Mouse (Mus musculus) heart, embryonic 12.5 days (tissue): ENCODE measurements around the gene Erc2. TPM values are rescaled to one million over a fixed set of nuclear protein-coding genes. Genes with fewer than 3 reads are reported as not detected.

Experiments used
- ATAC-seq: fragments of 200-750 bp; cut with Nextera tagmentation; 2 replicates; pipeline ENCODE4 v1.8.0; 2017; ENCODE audit warnings: moderate TSS enrichment, moderate library complexity; ENCODE audit not compliant: insufficient number of reproducible peaks, low FRiP score
- H3K27ac ChIP-seq: fragments of 300-500 bp; sonication (generic); 2 replicates; pipeline ENCODE4 v1.5.1; 2016; ENCODE audit warnings: mild to moderate bottlenecking, moderate library complexity; ENCODE audit not compliant: poor library complexity, severe bottlenecking
- H3K27me3 ChIP-seq: fragments of 300-500 bp; sonication (generic); replicated peaks from 2 replicates; pipeline ENCODE4 v1.6.1; 2016; ENCODE audit warnings: mild to moderate bottlenecking, moderate library complexity
- H3K36me3 ChIP-seq: fragments of 300-500 bp; sonication (generic); 2 replicates; pipeline ENCODE4 v1.6.1; 2016; ENCODE audit warnings: mild to moderate bottlenecking, moderate library complexity
- H3K4me1 ChIP-seq: fragments of 300-500 bp; sonication (generic); replicated peaks from 2 replicates; pipeline ENCODE4 v1.6.1; 2016; ENCODE audit warnings: mild to moderate bottlenecking
- H3K4me2 ChIP-seq: fragments of 300-500 bp; sonication (generic); 2 replicates; pipeline ENCODE4 v1.6.1; 2016; ENCODE audit warnings: mild to moderate bottlenecking, moderate library complexity
- H3K4me3 ChIP-seq: fragments of 300-500 bp; sonication (generic); 2 replicates; pipeline ENCODE4 v1.5.1; 2016; ENCODE audit warnings: mild to moderate bottlenecking
- H3K9ac ChIP-seq: fragments of 300-500 bp; sonication (generic); 2 replicates; pipeline ENCODE4 v1.6.1; 2016; ENCODE audit warnings: mild to moderate bottlenecking, moderate library complexity
- H3K9me3 ChIP-seq: fragments of 300-500 bp; sonication (generic); replicated peaks from 2 replicates; pipeline ENCODE4 v1.6.1; 2016; ENCODE audit warnings: mild to moderate bottlenecking, moderate library complexity
- WGBS: fragments of 180-500 bp; shearing (Covaris S2); methylation state at CpG from one replicate; pipeline ENCODE4 v1.1.7; 2016; 5-methylcytosine and 5-hydroxymethylcytosine counted together
- polyA plus RNA-seq: library from polyadenylated mRNA; unstranded; fragments of >200 nt; fragmentation: Nextera tagmentation; extraction: Ambion mirVana; gene quantifications from 2 replicates; pipeline ENCODE4 v1.2.1, GENCODE M21; 2016

The Erc2 gene
- polyA plus RNA-seq, 1 experiment from 2014 or later: 3.9 TPM

DNA sequence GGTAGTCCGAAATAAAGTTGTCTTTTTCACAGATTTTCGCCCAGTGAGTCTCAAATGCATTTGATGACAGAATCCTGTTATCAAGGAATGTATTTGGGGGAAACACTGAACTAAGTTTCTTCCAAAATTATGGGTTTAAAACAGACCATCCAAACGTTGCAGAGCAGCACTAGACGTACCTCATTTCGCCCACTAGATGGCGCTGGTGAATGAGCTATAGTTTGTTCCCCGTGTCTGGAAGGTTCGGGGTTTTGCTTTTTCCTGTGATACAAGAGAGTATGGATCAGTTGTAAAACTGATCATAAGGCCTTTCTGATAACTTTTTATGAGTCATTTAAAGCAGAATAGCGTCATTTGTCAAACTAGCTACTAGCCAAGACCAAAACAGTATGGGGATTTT lies 185.9 kb downstream of the Erc2 start:
- Histone ChIP-seq H3K36me3 (no peaks in the 10 kb centered on the region), H3K9ac (no peak overlapping the region), H3K27ac (no peak overlapping the region), H3K4me2 (no peak overlapping the region), H3K4me3 (no peak overlapping the region), H3K27me3 (no peaks in the 10 kb centered on the region), H3K4me1 (peaks cover 13% of the 10 kb centered on the region), H3K9me3 (no peaks in the 10 kb centered on the region)
- no peak for ATAC-seq
- 4% methylated on average over 9 of the region's 9 CpGs for WGBS

GRCm38 (mm10) chr14:27808523-27809114 lies 186.4 kb downstream of the Erc2 start:
- Histone ChIP-seq H3K36me3 (no peaks in the 10 kb centered on the region), H3K27me3 (no peaks in the 10 kb centered on the region), H3K4me2 (no peak overlapping the region), H3K4me1 (peaks cover 13% of the 10 kb centered on the region), H3K4me3 (no peak overlapping the region), H3K9ac (no peak overlapping the region), H3K9me3 (no peaks in the 10 kb centered on the region), H3K27ac (no peak overlapping the region)
- no peak for ATAC-seq
- WGBS: 46% methylated on average over 10 of the region's 10 CpGs

- no peak overlapping the region for H3K27ac ChIP-seq
- peaks cover 13% of the 10 kb centered on the region for H3K4me1 ChIP-seq
- ATAC-seq: no peak
- no peaks in the 10 kb centered on the region for H3K9me3 ChIP-seq
- H3K4me2 ChIP-seq: no peak overlapping the region
- H3K9ac ChIP-seq: no peak overlapping the region
- H3K36me3 ChIP-seq: no peaks in the 10 kb centered on the region
- no peaks in the 10 kb centered on the region for H3K27me3 ChIP-seq
- no peak overlapping the region for H3K4me3 ChIP-seq
- WGBS: 21% methylated on average over 7 of the region's 7 CpGs
Observed at GRCm38 (mm10) chr14:27810790-27811189, 188.6 kb downstream of the Erc2 start.

DNA sequence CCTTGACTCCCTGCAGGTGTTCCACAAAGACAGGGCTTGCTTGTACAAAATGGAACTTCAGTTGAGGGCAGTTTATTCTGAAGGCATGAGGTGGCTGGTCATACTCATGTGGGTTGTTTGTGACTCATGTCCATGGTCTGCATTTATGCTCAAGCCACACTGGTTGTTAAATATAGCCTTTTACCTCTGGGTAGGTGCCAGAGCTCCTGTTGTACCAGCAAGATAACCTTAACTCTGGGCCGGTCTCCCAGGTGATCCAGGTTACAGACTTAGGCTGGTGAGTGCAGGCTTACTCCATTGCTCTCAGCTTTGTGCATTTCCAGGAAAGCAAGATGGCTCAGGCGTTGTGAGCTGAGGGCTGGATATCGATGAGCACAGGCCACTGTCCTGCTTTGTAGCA lies 189.4 kb downstream of the Erc2 start:
- Histone ChIP-seq H3K4me1 (peaks cover 13% of the 10 kb centered on the region), H3K27ac (no peak overlapping the region), H3K4me3 (no peak overlapping the region), H3K9ac (no peak overlapping the region), H3K27me3 (no peaks in the 10 kb centered on the region), H3K36me3 (no peaks in the 10 kb centered on the region), H3K9me3 (0 out of 2 replicates have a peak, but pooled peaks cover 2% of the 10 kb centered on the region), H3K4me2 (no peak overlapping the region)
- 84% methylated on average over 3 of the region's 3 CpGs for WGBS
- no peak for ATAC-seq

GRCm38 (mm10) chr14:27815739-27816138 lies 193.5 kb downstream of the Erc2 start:
- Histone ChIP-seq H3K27me3 (no peaks in the 10 kb centered on the region), H3K27ac (no peak overlapping the region), H3K36me3 (no peaks in the 10 kb centered on the region), H3K9ac (no peak overlapping the region), H3K4me2 (no peak overlapping the region), H3K4me1 (peaks cover 9% of the 10 kb centered on the region), H3K4me3 (no peak overlapping the region), H3K9me3 (0 out of 2 replicates have a peak, but pooled peaks cover 2% of the 10 kb centered on the region)
- 76% methylated on average over 6 of the region's 6 CpGs for WGBS
- no peak for ATAC-seq

DNA sequence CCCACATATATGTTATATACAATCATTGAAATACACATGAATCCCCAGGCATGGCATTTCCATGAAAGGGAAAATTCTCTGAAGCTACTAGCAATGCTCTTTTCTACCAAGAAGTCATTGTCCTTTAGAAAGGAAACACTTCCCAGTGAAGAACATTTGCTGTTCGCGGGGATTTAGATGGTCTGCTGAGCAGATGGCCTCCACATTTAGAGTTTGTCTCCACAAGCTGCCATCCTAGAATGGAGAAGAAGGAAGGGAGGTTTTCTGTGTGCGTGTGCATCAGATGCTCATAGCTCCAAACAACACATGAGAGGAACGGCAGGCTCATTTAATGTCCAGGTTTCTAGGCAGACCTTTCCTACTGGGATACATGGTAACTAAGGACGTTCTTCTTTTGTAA lies 196.8 kb downstream of the Erc2 start:
- no peak for ATAC-seq
- no peak overlapping the region for H3K4me3 ChIP-seq
- H3K36me3 ChIP-seq: no peaks in the 10 kb centered on the region
- peaks cover 3% of the 10 kb centered on the region; the same call in 1 of the 2 replicates for H3K4me1 ChIP-seq
- no peak overlapping the region for H3K4me2 ChIP-seq
- H3K9me3 ChIP-seq: 0 out of 2 replicates have a peak, but pooled peaks cover 2% of the 10 kb centered on the region
- WGBS: 89% methylated on average over 5 of the region's 5 CpGs
- H3K27me3 ChIP-seq: no peaks in the 10 kb centered on the region
- no peak overlapping the region for H3K9ac ChIP-seq
- no peak overlapping the region for H3K27ac ChIP-seq

- H3K36me3 ChIP-seq: no peaks in the 10 kb centered on the region
- no peak overlapping the region for H3K9ac ChIP-seq
- H3K27me3 ChIP-seq: no peaks in the 10 kb centered on the region
- ATAC-seq: no peak
- H3K4me2 ChIP-seq: no peak overlapping the region
- H3K27ac ChIP-seq: no peak overlapping the region
- no peaks in the 10 kb centered on the region for H3K9me3 ChIP-seq
- H3K4me3 ChIP-seq: no peak overlapping the region
- H3K4me1 ChIP-seq: peaks cover 3% of the 10 kb centered on the region; the same call in 1 of the 2 replicates
Observed at GRCm38 (mm10) chr14:27821801-27822200, 199.6 kb downstream of the Erc2 start.

GRCm38 (mm10) chr14:27822566-27822965 lies 200.3 kb downstream of the Erc2 start:
- H3K4me1 ChIP-seq: peaks cover 3% of the 10 kb centered on the region; the same call in 1 of the 2 replicates
- H3K4me2 ChIP-seq: no peak overlapping the region
- no peaks in the 10 kb centered on the region for H3K36me3 ChIP-seq
- no peak overlapping the region for H3K9ac ChIP-seq
- H3K9me3 ChIP-seq: no peaks in the 10 kb centered on the region
- H3K27me3 ChIP-seq: no peaks in the 10 kb centered on the region
- H3K4me3 ChIP-seq: no peak overlapping the region
- H3K27ac ChIP-seq: no peak overlapping the region
- WGBS: 84% methylated on average over 6 of the region's 6 CpGs
- no peak for ATAC-seq

DNA sequence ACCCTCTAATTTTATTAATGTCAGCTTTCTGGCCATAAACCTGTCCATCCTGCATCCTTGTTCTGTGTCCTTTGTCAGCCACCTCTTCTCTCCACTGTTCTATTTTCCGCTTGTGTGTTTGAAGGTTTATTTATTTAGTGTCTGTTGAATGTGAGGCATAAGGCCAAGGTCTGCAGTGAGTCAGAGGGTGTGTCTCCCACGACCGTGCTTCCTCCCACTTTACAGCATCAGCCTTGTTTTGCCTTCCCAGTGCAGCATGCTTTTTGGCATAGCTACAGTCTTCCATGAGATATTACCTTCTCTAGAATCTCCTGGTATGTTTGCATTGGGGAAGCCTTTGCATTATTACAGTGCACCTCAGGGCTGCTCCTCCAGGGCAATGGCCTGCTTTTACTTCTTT lies 200.8 kb downstream of the Erc2 start:
- H3K36me3 ChIP-seq: no peaks in the 10 kb centered on the region
- H3K9ac ChIP-seq: no peak overlapping the region
- WGBS: 46% methylated on average over 3 of the region's 3 CpGs
- no peak overlapping the region for H3K4me2 ChIP-seq
- H3K4me3 ChIP-seq: no peak overlapping the region
- H3K9me3 ChIP-seq: no peaks in the 10 kb centered on the region
- no peak for ATAC-seq
- H3K27me3 ChIP-seq: no peaks in the 10 kb centered on the region
- no peak overlapping the region for H3K27ac ChIP-seq
- H3K4me1 ChIP-seq: peaks cover 3% of the 10 kb centered on the region; the same call in 1 of the 2 replicates

DNA sequence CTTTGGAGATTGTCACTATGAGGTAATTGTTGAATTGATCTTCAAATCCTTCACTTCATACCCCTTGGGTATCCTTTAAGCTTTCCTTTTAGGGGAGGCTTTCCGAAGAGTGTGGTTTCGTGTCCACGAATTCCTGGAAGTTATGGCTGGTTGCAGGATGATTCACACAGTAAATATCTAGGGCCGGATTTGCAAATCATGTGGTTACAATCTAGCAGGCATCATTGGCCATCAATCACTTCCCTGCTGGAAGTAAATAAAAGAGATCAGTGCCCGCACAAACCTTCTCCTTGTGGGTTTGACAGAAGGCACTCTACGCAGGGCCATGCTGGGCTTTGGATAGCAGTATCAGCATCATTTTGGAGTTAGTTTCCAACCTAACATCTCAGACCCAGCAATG lies 201.7 kb downstream of the Erc2 start:
- no peak overlapping the region for H3K27ac ChIP-seq
- no peak overlapping the region for H3K4me3 ChIP-seq
- 75% methylated on average over 6 of the region's 6 CpGs for WGBS
- peaks cover 3% of the 10 kb centered on the region; the same call in 1 of the 2 replicates for H3K4me1 ChIP-seq
- no peak for ATAC-seq
- H3K4me2 ChIP-seq: no peak overlapping the region
- no peak overlapping the region for H3K9ac ChIP-seq
- H3K27me3 ChIP-seq: no peaks in the 10 kb centered on the region
- no peaks in the 10 kb centered on the region for H3K36me3 ChIP-seq
- H3K9me3 ChIP-seq: no peaks in the 10 kb centered on the region

DNA sequence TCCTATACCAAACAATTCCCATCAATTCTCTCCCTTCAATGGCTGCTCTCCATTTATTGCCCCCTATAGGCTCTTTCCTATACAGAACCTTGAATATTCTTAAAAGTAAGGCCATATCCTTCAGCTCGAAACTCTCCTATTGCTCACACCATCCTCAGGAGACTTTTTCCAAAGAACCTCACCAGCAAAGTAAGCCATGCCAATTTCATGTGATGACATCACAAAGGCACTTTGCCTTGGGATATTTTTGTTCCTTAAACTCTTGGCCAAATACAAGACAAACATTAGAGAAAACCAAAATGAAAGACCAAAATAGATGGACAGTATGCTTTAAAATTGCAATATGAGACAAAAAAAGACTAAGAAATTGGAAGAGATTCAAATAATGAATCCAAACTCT lies 204.6 kb downstream of the Erc2 start:
- no peak overlapping the region for H3K4me3 ChIP-seq
- H3K9me3 ChIP-seq: no peaks in the 10 kb centered on the region
- no peak for ATAC-seq
- 78% methylated on average over 1 of the region's 1 CpGs for WGBS
- no peak overlapping the region for H3K4me2 ChIP-seq
- no peak overlapping the region for H3K27ac ChIP-seq
- H3K9ac ChIP-seq: no peak overlapping the region
- H3K27me3 ChIP-seq: no peaks in the 10 kb centered on the region
- H3K36me3 ChIP-seq: no peaks in the 10 kb centered on the region
- peaks cover 3% of the 10 kb centered on the region; the same call in 1 of the 2 replicates for H3K4me1 ChIP-seq

- no peaks in the 10 kb centered on the region for H3K36me3 ChIP-seq
- no peak overlapping the region for H3K4me3 ChIP-seq
- no peaks in the 10 kb centered on the region for H3K9me3 ChIP-seq
- no peak overlapping the region for H3K4me2 ChIP-seq
- no peaks in the 10 kb centered on the region for H3K27me3 ChIP-seq
- WGBS: 62% methylated on average over 2 of the region's 2 CpGs
- no peak for ATAC-seq
- H3K27ac ChIP-seq: no peak overlapping the region
- H3K9ac ChIP-seq: no peak overlapping the region
- H3K4me1 ChIP-seq: peaks cover 3% of the 10 kb centered on the region; the same call in 1 of the 2 replicates
Observed at GRCm38 (mm10) chr14:27828089-27828488, 205.9 kb downstream of the Erc2 start.
